Mouse (Mus musculus) liver, postnatal 0 days (tissue): ENCODE measurements around the gene Mapk9. TPM values are rescaled to one million over a fixed set of nuclear protein-coding genes. Genes with fewer than 3 reads are reported as not detected.

Experiments
- ATAC-seq: fragments of 200-750 bp; cut with Nextera tagmentation; 2 replicates; pipeline ENCODE4 v1.8.0; 2017; ENCODE audit warnings: mild to moderate bottlenecking, moderate library complexity
- DNase-seq: peaks from one replicate; pipeline ENCODE4 v3.0.0-alpha.2; 2016
- H3K27ac ChIP-seq: fragments of 300-500 bp; sonication (generic); 2 replicates; pipeline ENCODE4 v1.5.1; 2014; ENCODE audit warnings: antibody characterized with exemption, moderate library complexity, mild to moderate bottlenecking, low read depth
- H3K27me3 ChIP-seq: fragments of 300-500 bp; sonication (generic); 2 replicates; pipeline ENCODE4 v1.6.1; 2014; ENCODE audit warnings: low read length, control low read depth, mixed read lengths; ENCODE audit not compliant: insufficient read depth
- H3K36me3 ChIP-seq: fragments of 300-500 bp; sonication (generic); replicated peaks from 2 replicates; pipeline ENCODE4 v1.6.1; 2014; ENCODE audit warnings: mild to moderate bottlenecking, control low read depth, low read length, moderate library complexity, mixed read lengths; ENCODE audit not compliant: insufficient read depth
- H3K4me1 ChIP-seq: fragments of 300-500 bp; sonication (generic); 2 replicates; pipeline ENCODE4 v1.6.1; 2014; ENCODE audit warnings: antibody characterized with exemption, mild to moderate bottlenecking, control low read depth; ENCODE audit not compliant: insufficient read depth
- H3K4me2 ChIP-seq: fragments of 300-500 bp; sonication (generic); 2 replicates; pipeline ENCODE4 v1.6.1; 2014; ENCODE audit warnings: low read depth, mild to moderate bottlenecking, low read length, moderate library complexity, mixed read lengths
- H3K4me3 ChIP-seq: fragments of 300-500 bp; sonication (generic); 2 replicates; pipeline ENCODE4 v1.5.1; 2014; ENCODE audit warnings: low read depth, low read length
- H3K9ac ChIP-seq: fragments of 300-500 bp; sonication (generic); replicated peaks from 2 replicates; pipeline ENCODE4 v1.6.1; 2014; ENCODE audit warnings: mild to moderate bottlenecking, moderate library complexity
- H3K9me3 ChIP-seq: fragments of 300-500 bp; sonication (generic); 2 replicates; pipeline ENCODE4 v1.6.1; 2016; ENCODE audit warnings: mild to moderate bottlenecking, control low read depth, low read length, mixed read lengths
- CTCF ChIP-seq: sonication (generic); IDR thresholded peaks from 2 replicates; pipeline ENCODE4 v1.5.1; 2016; ENCODE audit warnings: antibody characterized with exemption, low read depth
- EP300 ChIP-seq: IDR thresholded peaks from 2 replicates; pipeline ENCODE4 v1.6.1; 2016; ENCODE audit warnings: antibody characterized with exemption, low read depth, mild to moderate bottlenecking
- WGBS: fragments of 180-500 bp; shearing (Covaris S2); extraction: QIAGEN DNeasy Blood & Tissue Kit; methylation state at CpG from one replicate; pipeline ENCODE4 v1.1.7; 2014; ENCODE audit not compliant: insufficient replicate concordance; 5-methylcytosine and 5-hydroxymethylcytosine counted together
- polyA plus RNA-seq: library from polyadenylated mRNA; unstranded; fragments of >200 nt; fragmentation: Nextera tagmentation; extraction: Ambion mirVana; gene quantifications from 2 replicates; pipeline ENCODE4 v1.2.1, GENCODE M21; 2015

Mapk9 gene
- polyA plus RNA-seq, 1 experiment from 2014 or later: 20.9 TPM

DNA sequence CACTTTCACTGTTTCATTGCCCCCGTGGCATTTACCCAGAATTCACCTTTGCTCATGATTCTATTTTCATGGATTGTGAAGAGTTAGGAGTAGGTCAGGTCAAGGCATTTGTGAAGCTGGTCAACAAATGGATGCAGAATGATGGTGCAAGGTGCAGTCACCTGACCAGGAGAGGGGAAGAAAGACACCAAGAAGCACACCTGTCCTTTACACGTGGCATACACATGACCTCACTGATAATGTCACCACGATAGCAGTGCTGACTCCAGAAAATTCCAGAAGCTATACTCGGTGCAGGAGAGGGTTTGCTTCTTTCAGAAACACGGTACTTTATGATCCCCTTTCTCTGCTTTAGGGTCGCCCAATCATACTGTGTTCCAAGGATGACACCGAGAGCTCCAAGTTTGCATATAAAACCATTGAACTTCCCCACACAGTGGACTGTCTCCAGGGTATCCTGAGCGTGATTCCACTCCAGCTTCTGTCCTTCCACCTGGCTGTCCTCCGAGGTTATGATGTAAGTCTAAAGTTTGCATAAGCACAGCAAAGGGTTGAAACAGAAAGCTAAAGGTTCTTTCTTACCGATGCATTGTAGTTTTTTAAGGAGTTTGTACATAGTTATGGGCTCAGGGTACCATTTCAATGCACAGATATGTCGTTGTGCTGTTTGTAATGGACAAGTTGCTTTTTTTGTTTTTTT lies 11.1 kb upstream of the Mapk9 start:
- Histone ChIP-seq H3K27ac (no peak overlapping the region), H3K4me2 (no peak overlapping the region), H3K36me3 (no peaks in the 10 kb centered on the region), H3K27me3 (no peaks in the 10 kb centered on the region), H3K4me3 (no peak overlapping the region), H3K4me1 (peaks cover 12% of the 10 kb centered on the region), H3K9ac (no peak overlapping the region), H3K9me3 (no peaks in the 10 kb centered on the region)
- TF ChIP-seq CTCF (no peak), EP300 (no peak)
- 75% methylated on average over 11 of the region's 11 CpGs for WGBS
- DNase-seq: no peak
- no peak for ATAC-seq

DNA sequence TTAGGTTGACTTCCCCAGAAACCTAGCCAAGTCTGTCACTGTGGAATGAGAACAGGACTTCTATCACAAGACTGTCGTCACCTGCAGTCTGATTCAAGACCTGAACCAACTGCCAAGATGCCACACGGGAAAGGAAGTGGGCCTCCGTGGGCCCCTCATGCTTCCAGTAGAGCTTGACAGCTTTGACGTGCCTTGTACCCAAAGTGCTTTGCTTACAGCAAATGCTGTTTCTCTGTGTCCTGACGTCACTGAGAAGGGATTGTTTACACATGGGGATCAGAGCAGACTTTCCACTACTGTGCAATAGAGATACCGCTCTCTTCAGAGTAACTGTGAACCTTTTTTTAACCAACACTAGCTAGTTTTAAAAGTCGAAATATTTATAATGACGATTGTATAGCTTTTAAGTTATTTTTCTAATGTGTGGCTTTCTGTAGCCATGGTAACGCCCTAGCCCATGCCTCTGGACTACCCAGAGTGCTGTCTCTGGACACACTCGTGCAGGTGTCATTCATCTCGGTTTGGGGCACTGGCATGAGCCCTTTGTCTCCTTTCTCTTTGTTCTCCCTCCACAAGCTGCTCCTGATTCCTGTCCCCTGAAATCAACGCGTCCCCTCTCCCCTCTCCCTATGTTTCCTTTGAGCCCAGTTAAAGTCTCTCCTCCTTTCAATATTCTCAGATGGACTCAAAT lies 8.7 kb upstream of the Mapk9 start:
- Histone ChIP-seq H3K4me2 (no peak overlapping the region), H3K9me3 (no peaks in the 10 kb centered on the region), H3K4me3 (no peak overlapping the region), H3K4me1 (peaks cover 27% of the 10 kb centered on the region), H3K36me3 (no peaks in the 10 kb centered on the region), H3K9ac (no peak overlapping the region), H3K27ac (peak overlapping the region; percentile 36), H3K27me3 (no peaks in the 10 kb centered on the region)
- ATAC-seq: peak; percentile 71
- WGBS: 43% methylated on average over 13 of the region's 13 CpGs
- no peak for TF ChIP-seq CTCF
- 0 out of 2 replicates have a peak, but pooled peaks have one; percentile 23 for TF ChIP-seq EP300
- no peak for DNase-seq

DNA sequence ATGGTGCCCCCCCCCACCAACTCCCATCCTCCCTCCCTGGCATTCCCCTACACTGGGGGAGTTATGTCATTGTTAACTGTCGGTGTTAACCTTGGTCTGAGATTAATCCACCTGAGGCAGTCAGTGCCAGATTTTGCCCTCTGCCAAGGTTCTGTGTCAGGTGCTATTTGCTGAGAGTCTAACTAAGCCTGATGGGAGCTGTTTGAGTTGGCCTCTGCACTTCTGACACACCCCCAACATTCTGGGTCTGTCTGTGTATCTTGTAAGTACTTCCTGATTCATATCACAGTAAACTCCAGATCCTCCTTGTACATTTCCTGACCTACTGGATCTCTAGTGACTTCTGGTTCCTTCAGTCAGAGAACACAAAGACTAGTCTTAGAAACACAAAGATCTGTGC lies 5.9 kb upstream of the Mapk9 start:
- Histone ChIP-seq H3K36me3 (no peaks in the 10 kb centered on the region), H3K4me2 (no peak overlapping the region), H3K27ac (peak overlapping the region; percentile 71), H3K9ac (no peak overlapping the region), H3K4me1 (peaks cover 25% of the 10 kb centered on the region), H3K27me3 (no peaks in the 10 kb centered on the region), H3K9me3 (no peaks in the 10 kb centered on the region), H3K4me3 (no peak overlapping the region)
- ATAC-seq (peak; percentile 75), DNase-seq (peak; percentile 52)
- 42% methylated on average over 1 of the region's 1 CpGs for WGBS
- TF ChIP-seq CTCF (no peak), EP300 (0 out of 2 replicates have a peak, but pooled peaks have one; percentile 29)

DNA sequence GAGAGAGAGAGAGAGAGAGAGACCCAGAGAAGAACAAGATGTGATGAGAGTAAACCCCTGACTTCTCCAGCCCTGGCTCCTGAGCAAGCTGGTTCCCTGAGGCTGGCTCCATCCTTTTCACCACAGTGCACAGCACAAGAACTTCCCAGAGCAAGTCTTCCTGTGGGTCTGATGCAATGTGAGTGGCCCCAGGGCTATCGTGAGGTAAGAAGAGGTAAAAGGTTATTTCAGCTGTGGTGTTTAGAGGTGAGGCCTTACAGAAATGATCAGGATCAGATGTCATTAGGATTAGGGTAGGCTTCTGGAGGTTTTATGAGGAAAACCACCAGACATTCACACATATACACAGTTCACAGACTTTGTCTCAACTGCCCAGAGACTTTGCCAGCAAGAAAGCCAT lies 4.7 kb upstream of the Mapk9 start:
- Histone ChIP-seq H3K36me3 (no peaks in the 10 kb centered on the region), H3K4me1 (peaks cover 25% of the 10 kb centered on the region), H3K4me2 (no peak overlapping the region), H3K27ac (peak overlapping the region; percentile 71), H3K9ac (no peak overlapping the region), H3K9me3 (no peaks in the 10 kb centered on the region), H3K4me3 (no peak overlapping the region), H3K27me3 (no peaks in the 10 kb centered on the region)
- TF ChIP-seq EP300 (no peak), CTCF (no peak)
- no peak for ATAC-seq
- no peak for DNase-seq
- 33% methylated on average over 1 of the region's 1 CpGs for WGBS

DNA sequence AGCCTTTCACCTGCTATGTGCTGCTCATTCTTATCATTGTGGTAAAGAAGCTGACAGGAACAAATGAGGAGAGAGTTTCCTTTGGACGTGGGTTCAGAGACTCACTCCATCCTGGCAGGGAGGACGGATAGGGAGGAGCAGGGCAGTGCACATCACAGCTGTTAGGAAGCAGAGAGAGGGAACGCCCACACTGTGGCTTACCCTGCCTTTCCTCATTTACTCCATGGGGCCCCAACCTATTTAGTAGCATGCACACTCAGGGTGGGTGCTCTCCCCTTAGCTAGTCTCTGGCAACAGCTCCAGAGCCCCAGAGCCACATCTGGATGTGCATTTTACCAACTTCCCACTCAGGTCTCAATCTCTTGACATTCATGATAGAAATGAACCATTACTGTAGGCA lies 3.8 kb upstream of the Mapk9 start:
- Histone ChIP-seq H3K4me3 (no peak overlapping the region), H3K36me3 (no peaks in the 10 kb centered on the region), H3K27me3 (no peaks in the 10 kb centered on the region), H3K9me3 (no peaks in the 10 kb centered on the region), H3K27ac (no peak overlapping the region), H3K9ac (no peak overlapping the region), H3K4me2 (no peak overlapping the region), H3K4me1 (peaks cover 28% of the 10 kb centered on the region)
- TF ChIP-seq CTCF (no peak), EP300 (no peak)
- ATAC-seq (no peak), DNase-seq (no peak)
- WGBS: 30% methylated on average over 3 of the region's 3 CpGs

DNA sequence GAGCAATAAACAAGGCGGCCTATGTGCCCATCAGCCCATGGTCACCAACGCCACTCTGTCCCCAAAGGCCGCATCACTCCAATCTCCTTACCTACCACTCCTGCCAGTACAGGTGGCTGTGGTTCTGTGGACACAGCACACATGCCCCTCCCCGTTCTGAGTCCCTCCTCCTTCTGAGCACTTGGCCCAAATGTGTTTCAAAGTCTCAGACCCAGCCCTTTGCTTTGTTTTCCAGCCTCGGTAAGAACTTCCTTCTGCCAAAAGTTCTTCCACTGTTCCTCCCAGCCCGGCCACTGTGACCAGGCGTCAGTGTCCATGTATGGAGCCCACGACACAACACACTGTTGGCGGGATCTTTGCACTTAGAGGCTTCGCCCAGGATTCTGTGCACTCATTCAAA lies 2.2 kb upstream of the Mapk9 start:
- H3K9ac ChIP-seq: no peak overlapping the region
- WGBS: 86% methylated on average over 10 of the region's 10 CpGs
- peaks cover 33% of the 10 kb centered on the region for H3K4me1 ChIP-seq
- no peaks in the 10 kb centered on the region for H3K9me3 ChIP-seq
- H3K27me3 ChIP-seq: no peaks in the 10 kb centered on the region
- TF ChIP-seq EP300 (no peak), CTCF (no peak)
- H3K4me3 ChIP-seq: no peak overlapping the region
- H3K4me2 ChIP-seq: no peak overlapping the region
- no peak for ATAC-seq
- no peak overlapping the region for H3K27ac ChIP-seq
- DNase-seq: no peak
- H3K36me3 ChIP-seq: no peaks in the 10 kb centered on the region
